Mouse (Mus musculus) inflammation-experienced regulatory T-cells, adult 6 months (primary cell): ENCODE results near the gene Macrod2. TPM values are rescaled to one million over a fixed set of nuclear protein-coding genes. Genes with fewer than 3 reads are reported as not detected.

ENCODE experiments used
- ATAC-seq: one replicate; pipeline ENCODE4 v1.8.0; 2017
- polyA plus RNA-seq, 3 experiments: library from polyadenylated mRNA; unstranded; fragments of 100-300 nt; shearing (Covaris generic); gene quantifications; one replicate each; pipeline ENCODE4 v1.2.1; 2017

The Macrod2 gene
- polyA plus RNA-seq, 3 experiments from 2014 or later = not detected

GRCm38 (mm10) chr2:142057889-142058750, 1663.0 kb downstream of the Macrod2 start:
- no peak for ATAC-seq

- ATAC-seq = no peak
Observed at GRCm38 (mm10) chr2:142058751-142059090, 1663.6 kb downstream of the Macrod2 start.

GRCm38 (mm10) chr2:142108947-142109346, 1713.8 kb downstream of the Macrod2 start:
- no peak for ATAC-seq

- ATAC-seq = no peak
Observed at GRCm38 (mm10) chr2:142116623-142117022, 1721.5 kb downstream of the Macrod2 start.

GRCm38 (mm10) chr2:142128109-142128508, 1733.0 kb downstream of the Macrod2 start:
- no peak for ATAC-seq

GRCm38 (mm10) chr2:142129166-142129565, 1734.1 kb downstream of the Macrod2 start:
- no peak for ATAC-seq

- no peak for ATAC-seq
Observed at GRCm38 (mm10) chr2:142149310-142149709, 1754.2 kb downstream of the Macrod2 start.

GRCm38 (mm10) chr2:142163506-142164275, 1768.6 kb downstream of the Macrod2 start:
- ATAC-seq = no peak

GRCm38 (mm10) chr2:142169649-142170048, 1774.5 kb downstream of the Macrod2 start:
- ATAC-seq = no peak

- no peak for ATAC-seq
Observed at GRCm38 (mm10) chr2:142172706-142173105, 1777.6 kb downstream of the Macrod2 start.

GRCm38 (mm10) chr2:142174039-142174438, 1778.9 kb downstream of the Macrod2 start:
- no peak for ATAC-seq

- ATAC-seq = no peak
Observed at GRCm38 (mm10) chr2:142186922-142187321, 1791.8 kb downstream of the Macrod2 start.

GRCm38 (mm10) chr2:142187428-142187827, 1792.3 kb downstream of the Macrod2 start:
- ATAC-seq = no peak

GRCm38 (mm10) chr2:142217371-142217770, 1822.3 kb downstream of the Macrod2 start:
- no peak for ATAC-seq

GRCm38 (mm10) chr2:142222137-142222921, 1827.2 kb downstream of the Macrod2 start:
- ATAC-seq = no peak

- no peak for ATAC-seq
Observed at GRCm38 (mm10) chr2:142222926-142223325, 1827.8 kb downstream of the Macrod2 start.

GRCm38 (mm10) chr2:142230985-142231549, 1836.0 kb downstream of the Macrod2 start:
- ATAC-seq = no peak

- no peak for ATAC-seq
Observed at GRCm38 (mm10) chr2:142232828-142233227, 1837.7 kb downstream of the Macrod2 start.

GRCm38 (mm10) chr2:142243483-142243882, 1848.4 kb downstream of the Macrod2 start:
- ATAC-seq = no peak

GRCm38 (mm10) chr2:142250383-142250782, 1855.3 kb downstream of the Macrod2 start:
- ATAC-seq = no peak

- no peak for ATAC-seq
Observed at GRCm38 (mm10) chr2:142251518-142251917, 1856.4 kb downstream of the Macrod2 start.

- no peak for ATAC-seq
Observed at GRCm38 (mm10) chr2:142253913-142254312, 1858.8 kb downstream of the Macrod2 start.

GRCm38 (mm10) chr2:142254566-142254965, 1859.5 kb downstream of the Macrod2 start:
- no peak for ATAC-seq
